Mouse (Mus musculus): ENCODE measurements at regions not wholly inside any gene's neighbourhood (a gene's known extent, or its start where the extent isn't known, plus 50 kb on each side); places are given as distances from the start of the nearest gene placed in this dataset.

DNA sequence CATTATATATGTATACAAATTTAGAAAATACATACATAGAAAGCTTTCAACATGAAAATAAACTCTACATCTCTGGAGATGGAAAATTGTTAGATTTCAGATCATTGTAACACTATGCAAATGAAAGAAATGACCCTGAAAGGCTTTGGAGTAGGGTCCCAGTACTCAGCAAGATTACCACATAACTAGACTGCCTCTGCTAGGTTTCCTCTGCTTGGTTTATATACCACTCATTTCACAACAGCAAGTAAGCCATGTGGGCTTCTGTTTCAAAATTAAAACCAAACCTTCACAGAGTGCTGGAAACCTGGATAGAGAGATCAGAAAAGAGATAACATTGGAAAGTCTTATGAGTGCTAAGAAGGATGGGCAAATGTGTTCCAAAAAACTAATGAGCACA, 600.1 kb downstream of the Ptprc start:
- H3K4me2 ChIP-seq (replicated peaks; ENCODE audit: low read depth, low read length, severe bottlenecking), result no peak overlapping the region
- no peak overlapping the region for H3K9ac ChIP-seq (ENCODE audit: low read depth, low read length, severe bottlenecking)
- H3K4me3 ChIP-seq (replicated peaks; ENCODE audit: low read length), result no peak overlapping the region
- no peaks in the 10 kb centered on the region for H3K9me3 ChIP-seq (ENCODE audit: control insufficient read depth, low read length)
- DNase-seq (ENCODE audit: low spot score) (no peak), ATAC-seq (ENCODE audit: low FRiP score, low read depth) (no peak)
- H3K27me3 ChIP-seq (ENCODE audit: control insufficient read depth, insufficient read depth, low read length), result no peaks in the 10 kb centered on the region
- H3K36me3 ChIP-seq (ENCODE audit: control insufficient read depth, insufficient read depth, low read length), result no peaks in the 10 kb centered on the region
- peaks cover 8% of the 10 kb centered on the region for H3K4me1 ChIP-seq (ENCODE audit: control insufficient read depth, insufficient read depth, low read length)
- no peak for TF ChIP-seq POLR2A (IDR thresholded peaks at IDR 0.05; ENCODE audit: borderline replicate concordance, extremely low read depth, insufficient read depth, insufficient read length)
- H3K27ac ChIP-seq (replicated peaks; ENCODE audit: low read depth, low read length), result no peak overlapping the region

DNA sequence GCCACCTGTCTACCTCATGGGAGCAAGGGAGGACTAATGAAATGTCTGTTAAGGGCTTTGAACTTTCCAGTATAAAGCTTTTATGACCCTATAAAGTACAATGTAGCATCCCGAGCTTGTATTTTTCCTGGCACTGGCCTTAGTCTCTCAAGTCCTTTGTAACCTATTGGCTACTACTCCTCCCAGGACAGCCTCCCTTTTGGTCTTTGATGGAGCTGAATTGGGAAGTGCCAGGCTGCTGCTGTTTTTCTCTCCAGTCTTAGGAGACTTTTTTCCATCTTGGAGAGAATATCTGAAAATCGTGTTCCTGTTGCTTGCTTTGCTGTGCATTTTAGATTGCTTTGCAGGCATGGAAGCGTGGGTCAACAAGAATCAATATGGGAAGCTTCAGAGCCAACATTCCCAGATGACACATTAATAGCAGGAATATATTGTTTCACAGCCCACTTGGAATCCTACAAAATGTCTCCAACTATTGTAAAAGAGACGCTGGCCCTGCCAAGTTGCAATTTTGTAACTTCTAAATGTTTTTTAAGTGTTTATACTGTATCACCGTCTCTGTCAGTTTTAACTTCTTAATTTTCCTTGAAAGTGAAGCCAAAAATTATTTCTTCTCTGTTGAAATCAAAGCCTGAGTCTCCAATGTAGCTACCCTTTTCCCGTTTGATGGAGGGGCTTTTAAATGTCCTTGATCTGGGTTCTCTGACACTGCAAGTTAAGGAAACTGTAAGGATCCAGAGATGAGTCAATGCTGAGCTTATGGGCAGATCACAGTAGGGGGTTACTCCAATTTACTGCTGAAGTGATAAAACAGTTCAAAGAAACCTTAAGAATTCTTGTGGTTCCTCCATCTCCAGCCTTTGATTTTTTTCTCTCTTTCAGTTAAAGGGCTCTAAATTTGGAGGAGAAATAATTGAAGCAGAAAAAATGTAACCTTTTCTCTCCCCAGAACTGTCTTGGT, 603.3 kb downstream of the Ptprc start:
- DNase-seq (ENCODE audit: low spot score) (peak; percentile 42), ATAC-seq (ENCODE audit: low FRiP score, low read depth) (peak; percentile 26; the same call in 1 of the 2 replicates)
- H3K4me2 ChIP-seq (replicated peaks; ENCODE audit: low read depth, low read length, severe bottlenecking), result no peak overlapping the region
- no peak overlapping the region for H3K4me3 ChIP-seq (replicated peaks; ENCODE audit: low read length)
- H3K4me1 ChIP-seq (ENCODE audit: control insufficient read depth, insufficient read depth, low read length), result peaks cover 11% of the 10 kb centered on the region
- no peaks in the 10 kb centered on the region for H3K9me3 ChIP-seq (ENCODE audit: control insufficient read depth, low read length)
- H3K9ac ChIP-seq (ENCODE audit: low read depth, low read length, severe bottlenecking), result no peak overlapping the region
- no peaks in the 10 kb centered on the region for H3K27me3 ChIP-seq (ENCODE audit: control insufficient read depth, insufficient read depth, low read length)
- no peaks in the 10 kb centered on the region for H3K36me3 ChIP-seq (ENCODE audit: control insufficient read depth, insufficient read depth, low read length)
- H3K27ac ChIP-seq (replicated peaks; ENCODE audit: low read depth, low read length), result no peak overlapping the region
- WGBS, result 36% methylated on average over 6 of the region's 6 CpGs
- TF ChIP-seq POLR2A (IDR thresholded peaks at IDR 0.05; ENCODE audit: borderline replicate concordance, extremely low read depth, insufficient read depth, insufficient read length), result no peak

GRCm38 (mm10) chr1:137571190-137571904, 604.2 kb downstream of the Ptprc start:
- no peaks in the 10 kb centered on the region for H3K9me3 ChIP-seq (ENCODE audit: control insufficient read depth, low read length)
- WGBS, result 49% methylated on average over 4 of the region's 4 CpGs
- no peak for DNase-seq (ENCODE audit: low spot score)
- H3K4me1 ChIP-seq (ENCODE audit: control insufficient read depth, insufficient read depth, low read length), result peaks cover 11% of the 10 kb centered on the region
- no peak overlapping the region for H3K4me3 ChIP-seq (replicated peaks; ENCODE audit: low read length)
- no peak overlapping the region for H3K4me2 ChIP-seq (replicated peaks; ENCODE audit: low read depth, low read length, severe bottlenecking)
- no peak for TF ChIP-seq POLR2A (IDR thresholded peaks at IDR 0.05; ENCODE audit: borderline replicate concordance, extremely low read depth, insufficient read depth, insufficient read length)
- no peak for ATAC-seq (ENCODE audit: low FRiP score, low read depth)
- no peak overlapping the region for H3K27ac ChIP-seq (replicated peaks; ENCODE audit: low read depth, low read length)
- no peak overlapping the region for H3K9ac ChIP-seq (ENCODE audit: low read depth, low read length, severe bottlenecking)
- H3K27me3 ChIP-seq (ENCODE audit: control insufficient read depth, insufficient read depth, low read length), result no peaks in the 10 kb centered on the region
- no peaks in the 10 kb centered on the region for H3K36me3 ChIP-seq (ENCODE audit: control insufficient read depth, insufficient read depth, low read length)

DNA sequence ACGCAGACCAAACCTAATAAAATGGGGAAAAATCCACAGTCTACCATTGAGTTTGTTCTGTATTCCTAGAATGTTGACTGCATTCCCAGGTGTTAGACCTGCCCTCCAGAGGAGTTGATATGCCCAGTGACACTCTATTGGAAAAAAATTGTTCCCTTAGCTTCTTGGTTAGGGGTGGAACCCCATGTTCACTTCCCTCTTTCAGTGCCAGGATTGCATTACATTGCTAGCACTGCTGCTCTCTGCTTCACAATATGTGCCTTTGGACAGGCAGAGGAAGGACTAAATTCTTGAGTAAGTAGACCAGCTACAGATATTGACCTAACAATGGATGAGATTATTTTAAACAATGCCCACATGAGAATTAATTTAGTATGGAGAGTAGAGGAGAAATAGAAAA, 607.3 kb upstream of the Nr5a2 start:
- H3K36me3 ChIP-seq (ENCODE audit: control insufficient read depth, insufficient read depth, low read length), result no peaks in the 10 kb centered on the region
- no peak for TF ChIP-seq POLR2A (IDR thresholded peaks at IDR 0.05; ENCODE audit: borderline replicate concordance, extremely low read depth, insufficient read depth, insufficient read length)
- ATAC-seq (ENCODE audit: low FRiP score, low read depth), result no peak
- H3K4me1 ChIP-seq (ENCODE audit: control insufficient read depth, insufficient read depth, low read length), result peaks cover 20% of the 10 kb centered on the region
- no peak overlapping the region for H3K9ac ChIP-seq (ENCODE audit: low read depth, low read length, severe bottlenecking)
- no peak for DNase-seq (ENCODE audit: low spot score)
- 98% methylated on average over 1 of the region's 1 CpGs for WGBS
- H3K27me3 ChIP-seq (ENCODE audit: control insufficient read depth, insufficient read depth, low read length), result no peaks in the 10 kb centered on the region
- H3K4me2 ChIP-seq (replicated peaks; ENCODE audit: low read depth, low read length, severe bottlenecking), result no peak overlapping the region
- H3K9me3 ChIP-seq (ENCODE audit: control insufficient read depth, low read length), result no peaks in the 10 kb centered on the region
- H3K27ac ChIP-seq (replicated peaks; ENCODE audit: low read depth, low read length), result no peak overlapping the region
- H3K4me3 ChIP-seq (replicated peaks; ENCODE audit: low read length), result no peak overlapping the region

DNA sequence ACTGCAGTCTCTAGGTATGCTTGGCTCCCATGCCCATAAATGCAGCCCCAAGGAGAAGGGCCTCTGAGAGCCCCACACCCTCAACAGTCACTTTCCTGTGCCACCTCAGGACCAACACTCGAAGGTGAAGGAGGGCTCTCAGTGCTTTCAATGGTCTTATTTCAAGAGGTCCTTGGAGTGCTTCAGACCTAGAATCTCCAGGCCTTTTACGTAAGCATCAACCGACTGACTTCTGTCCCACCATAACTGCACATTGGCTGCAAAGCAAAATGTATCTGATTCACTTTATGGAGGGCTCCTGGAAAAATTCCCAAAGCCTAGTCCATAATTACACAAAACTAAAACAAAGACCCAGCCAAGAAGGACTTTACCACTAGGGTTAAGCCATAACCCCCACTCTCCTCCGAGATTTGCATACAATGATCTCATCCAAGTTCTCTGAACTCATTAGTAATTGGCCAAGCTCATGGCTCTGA, 605.4 kb upstream of the Nr5a2 start:
- 47% methylated on average over 4 of the region's 4 CpGs for WGBS
- DNase-seq (ENCODE audit: low spot score) (peak; percentile 78), ATAC-seq (ENCODE audit: low FRiP score, low read depth) (peak; percentile 55)
- no peaks in the 10 kb centered on the region for H3K9me3 ChIP-seq (ENCODE audit: control insufficient read depth, low read length)
- TF ChIP-seq POLR2A (IDR thresholded peaks at IDR 0.05; ENCODE audit: borderline replicate concordance, extremely low read depth, insufficient read depth, insufficient read length), result no peak
- H3K4me1 ChIP-seq (ENCODE audit: control insufficient read depth, insufficient read depth, low read length), result peaks cover 14% of the 10 kb centered on the region
- H3K4me3 ChIP-seq (replicated peaks; ENCODE audit: low read length), result no peak overlapping the region
- H3K27ac ChIP-seq (replicated peaks; ENCODE audit: low read depth, low read length), result no peak overlapping the region
- no peak overlapping the region for H3K4me2 ChIP-seq (replicated peaks; ENCODE audit: low read depth, low read length, severe bottlenecking)
- no peak overlapping the region for H3K9ac ChIP-seq (ENCODE audit: low read depth, low read length, severe bottlenecking)
- H3K27me3 ChIP-seq (ENCODE audit: control insufficient read depth, insufficient read depth, low read length), result no peaks in the 10 kb centered on the region
- no peaks in the 10 kb centered on the region for H3K36me3 ChIP-seq (ENCODE audit: control insufficient read depth, insufficient read depth, low read length)

All from limb, embryonic 14.5 days (tissue).